Comparison of ENCODE assay signal across 9 mouse cellular contexts in genomic region chr3:130181591-130181980, GRCm38 (mm10). TPM values are rescaled to one million over a fixed set of nuclear protein-coding genes. Genes with fewer than 3 reads are reported as not detected.
DNase-seq lines count a peak whose midpoint lies in the region; ATAC-seq and TF ChIP-seq lines count a peak whose summit lies in the region.
"Had no signal": no experiment of that assay in that cellular context is flagged by ENCODE, and none has a peak within 500 bp of the region (broad histone marks: within the 10 kb centered on the region; RNA-seq: fewer than 3 reads in every experiment).

No protein-coding gene starts in this region.

- no peaks in the 10 kb centered on the region for H3K27me3 ChIP-seq in heart, adult 2 months (ENCODE audit: control insufficient read depth, insufficient read depth, low read length)
- peaks cover 10% of the 10 kb centered on the region; the same call in 1 of the 2 replicates for H3K27me3 ChIP-seq in ES-Bruce4 (ENCODE audit: control insufficient read depth, insufficient read depth, low read length, poor library complexity, severe bottlenecking)
- H3K27me3 ChIP-seq in heart, postnatal 0 days (ENCODE audit: control insufficient read depth, insufficient read depth, low read length) = peaks cover 12% of the 10 kb centered on the region
- peaks cover 19% of the 10 kb centered on the region for H3K27me3 ChIP-seq in liver, embryonic 16.5 days (ENCODE audit: control insufficient read depth, insufficient read depth, low read depth, low read length)

- H3K9ac ChIP-seq in heart, adult 2 months (ENCODE audit: low read depth, low read length) = no peak overlapping the region
- peak overlapping the region; percentile 48; the same call in 1 of the 2 replicates for H3K9ac ChIP-seq in ES-Bruce4 (ENCODE audit: low read depth, poor library complexity, severe bottlenecking)
- no peak overlapping the region for H3K9ac ChIP-seq in heart, postnatal 0 days (replicated peaks; ENCODE audit: low read depth, low read length)
- H3K9ac ChIP-seq in liver, embryonic 16.5 days (ENCODE audit: low read depth, low read length) = no peak overlapping the region

- no peak for TF ChIP-seq CTCF in heart, adult 2 months (IDR thresholded peaks at IDR 0.05)
- TF ChIP-seq CTCF in ES-Bruce4 (IDR thresholded peaks at IDR 0.05; ENCODE audit: low read depth, low read length) = no peak
- TF ChIP-seq CTCF in heart, postnatal 0 days (IDR thresholded peaks at IDR 0.05; ENCODE audit: low read depth) = no peak

- H3K9me3 ChIP-seq in ES-Bruce4 (replicated peaks; ENCODE audit: control insufficient read depth, insufficient read depth, low read length, poor library complexity, severe bottlenecking) = no peaks in the 10 kb centered on the region
- H3K9me3 ChIP-seq in heart, postnatal 0 days (replicated peaks; ENCODE audit: control insufficient read depth, low read length) = no peaks in the 10 kb centered on the region
- no peaks in the 10 kb centered on the region for H3K9me3 ChIP-seq in liver, embryonic 16.5 days (replicated peaks; ENCODE audit: control insufficient read depth, low read length)

- no peaks in the 10 kb centered on the region for H3K36me3 ChIP-seq in heart, adult 2 months (ENCODE audit: control insufficient read depth, insufficient read depth, low read length)
- no peaks in the 10 kb centered on the region for H3K36me3 ChIP-seq in ES-Bruce4 (ENCODE audit: control insufficient read depth, insufficient read depth, low read length, poor library complexity, severe bottlenecking)
- H3K36me3 ChIP-seq in heart, postnatal 0 days (replicated peaks; ENCODE audit: control insufficient read depth, insufficient read depth, low read length) = no peaks in the 10 kb centered on the region
- H3K36me3 ChIP-seq in liver, embryonic 16.5 days (ENCODE audit: control insufficient read depth, insufficient read depth) = no peaks in the 10 kb centered on the region

- peak overlapping the region; percentile 89 for H3K4me2 ChIP-seq in heart, postnatal 0 days (ENCODE audit: low read depth, low read length)
- peak overlapping the region; percentile 65 for H3K4me2 ChIP-seq in liver, embryonic 16.5 days (ENCODE audit: low read depth, low read length)

- ATAC-seq in heart, postnatal 0 days (ENCODE audit: insufficient read depth, low read depth) = no peak
- ATAC-seq in liver, embryonic 16.5 days (ENCODE audit: low read depth) = no peak

- TF ChIP-seq POLR2A in heart, adult 2 months (IDR thresholded peaks at IDR 0.05; ENCODE audit: insufficient read depth, low read depth, low read length) = no peak
- no peak for TF ChIP-seq POLR2A in ES-Bruce4 (IDR thresholded peaks at IDR 0.05; ENCODE audit: insufficient read depth, low read length)

- no peak overlapping the region for H3K27ac ChIP-seq in heart, adult 2 months
- H3K27ac ChIP-seq in ES-Bruce4 (ENCODE audit: insufficient read depth, low read length) = no peak overlapping the region
- H3K27ac ChIP-seq in heart, postnatal 0 days (ENCODE audit: low read depth) = no peak overlapping the region
- H3K27ac ChIP-seq in liver, embryonic 16.5 days (ENCODE audit: low read length) = no peak overlapping the region

- intact Hi-C loops in heart, adult 2 months (cut with DNase I) = no loop called here
- intact Hi-C loops in heart, postnatal 14 days (cut with DNase I) = loop anchor here (5.0 to 10.0 kb wide), 4 partner anchors 203 to 513 kb away; no protein-coding TSS in a partner anchor

- peak overlapping the region; percentile 51 for H3K4me3 ChIP-seq in heart, adult 2 months
- peak overlapping the region; percentile 20 for H3K4me3 ChIP-seq in ES-Bruce4 (ENCODE audit: low read depth, low read length)
- peak overlapping the region; percentile 54 for H3K4me3 ChIP-seq in heart, postnatal 0 days (ENCODE audit: low read depth, low read length)
- peak overlapping the region; percentile 43 for H3K4me3 ChIP-seq in liver, embryonic 16.5 days (ENCODE audit: low read depth, low read length)

- no peak for TF ChIP-seq EP300 in heart, adult 2 months (IDR thresholded peaks at IDR 0.05; ENCODE audit: insufficient read depth, low read depth, low read length)
- TF ChIP-seq EP300 in ES-Bruce4 (IDR thresholded peaks at IDR 0.05; ENCODE audit: insufficient read depth, low read depth, low read length) = no peak
- TF ChIP-seq EP300 in heart, postnatal 0 days (IDR thresholded peaks at IDR 0.05; ENCODE audit: low read depth) = no peak

- DNase-seq in heart, adult 2 months = no peak
- no peak for DNase-seq in heart, postnatal 14 days
- no peak for DNase-seq in heart, postnatal 0 days (ENCODE audit: low spot score)
- no peak for DNase-seq in cerebellum, postnatal 14 days
- DNase-seq in right cerebral cortex, postnatal 10 days (ENCODE audit: low spot score in 2 of 2) = no peak
- DNase-seq in right cerebral cortex, adult 18-20 months = no peak
- DNase-seq: lung, postnatal 36 days had no signal

- WGBS in heart, adult 2 months = 31% methylated on average over 8 of the region's 8 CpGs
- 23% methylated on average over 8 of the region's 8 CpGs for WGBS in heart, postnatal 0 days
- 13% methylated on average over 8 of the region's 8 CpGs for WGBS in liver, embryonic 16.5 days (ENCODE audit: insufficient replicate concordance)

- H3K4me1 ChIP-seq in heart, adult 2 months (ENCODE audit: control insufficient read depth, insufficient read depth, low read length) = no peaks in the 10 kb centered on the region; the same call in 1 of the 2 replicates
- H3K4me1 ChIP-seq in ES-Bruce4 (ENCODE audit: control insufficient read depth, insufficient read depth, low read length) = no peaks in the 10 kb centered on the region
- no peaks in the 10 kb centered on the region for H3K4me1 ChIP-seq in heart, postnatal 0 days (ENCODE audit: control insufficient read depth, insufficient read depth)
- no peaks in the 10 kb centered on the region; the same call in 1 of the 2 replicates for H3K4me1 ChIP-seq in liver, embryonic 16.5 days (ENCODE audit: control insufficient read depth, low read depth, low read length)

- H3K79me2 ChIP-seq in heart, adult 2 months (replicated peaks; ENCODE audit: control insufficient read depth, insufficient read depth, low read length) = no peaks in the 10 kb centered on the region

RNA-seq across cellular contexts. Expression of gene Col25a1, which starts 50.3 kb away (rescaled TPM):
- under 1 TPM; 0.21 to 0.39 TPM for total RNA-seq in heart, adult 2 months (2021)
- 0.10 and 0.15 TPM in 2 replicates for polyA plus RNA-seq in heart, adult 2 months (2012; rRNA removed)
- total RNA-seq in heart, postnatal 14 days (2021) = under 1 TPM; 0.67 to 0.68 TPM
- 0.85 and 0.87 TPM in 2 replicates for polyA plus RNA-seq in ES-Bruce4 (2011; ENCODE audit: insufficient read depth, insufficient read length, low read depth, missing spikeins)
- total RNA-seq in heart, postnatal 0 days (2014; rRNA removed; ENCODE audit: low replicate concordance) = 0.92 and 2.0 TPM in 2 replicates
- 0.67 and 0.71 TPM in 2 replicates for polyA plus RNA-seq in heart, postnatal 0 days (2015; fragmentation: Nextera tagmentation; extraction: Ambion mirVana)
- polyA plus RNA-seq in liver, embryonic 16.5 days (2015; fragmentation: Nextera tagmentation; extraction: Ambion mirVana) = 0.77 and 1.0 TPM in 2 replicates
